Mouse (Mus musculus) gonadal fat pad, adult 2 months (tissue): ENCODE data around the gene Cdca4. TPM values are rescaled to one million over a fixed set of nuclear protein-coding genes. Genes with fewer than 3 reads are reported as not detected.

Experiments
- DNase-seq: peaks from one replicate; pipeline ENCODE4 v3.0.0-alpha.2; 2012; ENCODE audit warnings: low read depth
- polyA plus RNA-seq: library from polyadenylated mRNA; depleted of rRNA; stranded (reverse); fragments of >200 nt; gene quantifications from 2 replicates; pipeline ENCODE4 v1.2.3, GENCODE M21; 2012; rRNA removed

The Cdca4 gene
- polyA plus RNA-seq, 1 experiment = 17.9 TPM

GRCm38 (mm10) chr12:112799237-112799970 is 29.8 kb downstream of the Cdca4 start:
- DNase-seq = no peak

GRCm38 (mm10) chr12:112798716-112799115 is 30.5 kb downstream of the Cdca4 start:
- no peak for DNase-seq

DNA sequence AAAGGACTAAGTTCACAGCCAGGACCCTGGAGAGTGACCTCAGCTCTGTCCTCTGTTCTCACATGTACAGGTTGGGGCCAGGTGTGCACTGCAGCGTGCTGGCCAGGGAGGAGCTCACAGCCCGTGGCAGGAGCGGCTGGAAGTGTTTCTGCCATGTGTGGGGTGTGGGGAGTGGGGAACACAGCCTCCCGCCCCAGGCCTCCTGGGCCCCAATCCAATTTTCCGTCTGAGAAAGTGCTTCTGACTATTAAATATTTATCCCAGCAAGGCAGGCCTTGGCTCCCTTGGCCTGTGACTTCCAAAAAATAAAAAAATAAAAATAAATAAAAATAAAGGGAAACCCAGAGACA is 30.9 kb downstream of the Cdca4 start:
- DNase-seq = no peak

DNA sequence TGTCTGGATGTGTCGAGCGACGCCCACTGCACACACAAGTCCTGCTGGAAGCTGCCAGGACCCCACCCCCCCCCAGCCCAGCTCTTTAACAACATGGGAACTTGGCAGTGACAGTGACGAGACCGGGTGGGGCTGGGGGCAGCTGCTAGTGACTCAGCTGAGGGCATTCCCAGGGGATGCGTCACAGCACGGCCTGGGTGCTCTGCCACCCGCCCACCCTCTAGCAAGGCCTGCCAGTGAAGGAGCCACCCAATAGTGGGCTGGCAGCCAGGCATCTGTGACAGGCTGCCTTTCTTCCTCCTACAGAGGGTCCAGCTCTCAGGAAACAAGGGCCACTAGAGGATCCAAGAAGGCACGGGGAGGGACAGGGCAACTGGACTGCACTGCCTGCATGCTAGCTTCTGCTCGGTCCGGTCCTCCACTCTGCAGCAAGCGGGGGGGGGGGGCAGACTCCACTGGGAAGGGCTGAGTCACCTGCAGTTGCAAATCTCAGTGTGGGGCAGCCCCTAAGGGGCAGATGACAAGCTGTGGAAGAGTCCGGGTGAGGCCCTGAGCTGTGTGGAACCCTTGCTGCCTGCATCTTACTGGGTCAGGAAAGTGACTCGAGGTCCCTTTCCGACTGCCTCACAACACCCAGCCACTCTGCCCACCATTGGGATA is 31.4 kb downstream of the Cdca4 start:
- DNase-seq = no peak

- no peak for DNase-seq
These were observed 32.4 kb downstream of the Cdca4 start for GRCm38 (mm10) chr12:112796551-112797510.

DNA sequence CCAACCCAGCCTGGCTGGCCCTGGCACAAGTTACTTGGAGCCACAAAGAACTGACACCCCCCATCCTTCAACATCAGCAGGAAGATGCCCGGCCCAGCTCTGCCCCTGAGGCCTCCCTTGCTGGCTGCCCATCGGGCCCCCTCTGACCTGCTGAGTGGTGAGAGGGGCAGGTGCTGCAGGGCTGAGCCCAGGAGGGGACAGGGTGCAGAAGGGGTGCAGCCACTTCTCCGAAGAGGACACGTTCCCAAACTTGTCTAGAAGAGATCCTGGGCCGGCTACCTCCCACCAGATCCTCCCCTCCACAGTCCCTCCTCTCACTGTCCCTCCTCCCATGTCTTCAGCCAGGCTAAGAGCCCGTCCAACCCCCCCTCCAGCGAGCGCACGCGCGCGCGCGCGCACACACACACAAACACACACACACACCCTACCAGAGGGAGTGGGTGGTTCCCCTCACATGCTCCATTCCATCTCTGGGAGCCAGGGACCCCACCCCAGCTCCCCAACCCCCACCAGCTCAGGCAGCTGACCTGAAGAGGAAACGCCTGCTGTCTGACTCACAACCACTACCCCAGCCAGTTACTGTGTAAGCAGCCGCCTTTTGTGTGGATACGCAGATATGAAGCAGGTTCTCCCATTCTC is 33.6 kb downstream of the Cdca4 start:
- DNase-seq = no peak

DNA sequence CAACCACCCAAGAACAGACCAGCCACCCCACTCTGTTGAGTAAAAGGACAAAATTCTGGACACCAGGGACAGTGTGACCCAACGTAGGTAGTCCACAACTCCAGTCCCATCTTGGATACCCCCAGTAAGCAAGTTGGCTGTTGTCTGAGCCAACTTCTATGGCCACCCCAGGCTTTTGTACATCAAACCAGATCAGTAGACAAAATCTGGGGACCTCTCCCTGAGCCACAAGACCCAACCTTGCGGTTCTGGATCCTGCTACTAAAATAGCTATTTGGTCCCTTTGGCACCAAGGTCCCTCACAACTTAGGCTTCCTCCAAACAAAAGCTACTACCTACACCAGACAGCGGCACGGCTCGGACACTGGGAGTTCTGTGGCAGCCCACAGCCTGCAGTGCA is 34.2 kb downstream of the Cdca4 start:
- no peak for DNase-seq

DNA sequence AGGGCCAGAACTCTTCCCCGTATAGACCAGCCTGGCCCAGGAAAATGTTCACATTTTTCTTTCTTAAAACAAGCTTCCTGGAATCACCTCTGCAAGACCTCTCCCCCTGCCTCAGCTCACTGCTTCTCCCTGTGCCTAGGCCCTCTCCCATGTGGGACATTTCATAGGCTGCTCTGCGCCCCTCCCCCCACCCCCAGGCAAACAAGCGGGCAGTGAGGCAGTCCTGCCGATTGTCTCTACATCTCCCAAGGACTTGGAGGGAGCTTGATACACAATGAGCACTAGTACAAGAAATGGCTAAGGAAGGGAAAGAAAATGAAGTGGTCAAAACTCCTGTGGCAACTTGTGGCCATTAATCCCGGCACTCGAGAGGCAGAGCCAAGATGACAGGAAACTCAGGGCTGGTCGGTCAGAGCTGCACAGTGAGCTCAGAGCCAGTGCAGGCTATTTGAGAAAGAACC is 34.8 kb downstream of the Cdca4 start:
- no peak for DNase-seq

GRCm38 (mm10) chr12:112793601-112794355 is 35.4 kb downstream of the Cdca4 start:
- DNase-seq = no peak

GRCm38 (mm10) chr12:112791026-112791425 is 38.2 kb downstream of the Cdca4 start:
- DNase-seq = no peak

- no peak for DNase-seq
These were observed 54.7 kb downstream of the Cdca4 start for GRCm38 (mm10) chr12:112774481-112774880.

DNA sequence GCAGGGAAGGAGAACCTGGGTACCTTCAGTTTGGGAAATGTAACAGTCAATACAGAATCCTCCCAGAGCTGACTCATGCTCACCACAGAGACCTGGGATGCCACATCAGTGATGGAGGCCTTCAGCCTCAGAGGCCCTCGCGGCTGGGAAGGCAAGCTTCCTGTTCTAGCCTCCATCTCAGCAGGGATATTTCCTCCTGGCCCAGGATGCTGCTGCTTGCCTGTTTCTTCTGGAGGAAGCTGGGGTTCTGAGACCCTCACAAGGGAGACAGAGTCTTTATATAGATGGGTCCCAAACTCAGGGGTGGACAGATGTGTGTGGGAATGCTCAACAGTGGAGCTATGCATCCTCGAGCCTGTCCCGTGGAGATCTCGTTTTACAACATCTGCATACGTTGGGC is 55.2 kb downstream of the Cdca4 start:
- no peak for DNase-seq

DNA sequence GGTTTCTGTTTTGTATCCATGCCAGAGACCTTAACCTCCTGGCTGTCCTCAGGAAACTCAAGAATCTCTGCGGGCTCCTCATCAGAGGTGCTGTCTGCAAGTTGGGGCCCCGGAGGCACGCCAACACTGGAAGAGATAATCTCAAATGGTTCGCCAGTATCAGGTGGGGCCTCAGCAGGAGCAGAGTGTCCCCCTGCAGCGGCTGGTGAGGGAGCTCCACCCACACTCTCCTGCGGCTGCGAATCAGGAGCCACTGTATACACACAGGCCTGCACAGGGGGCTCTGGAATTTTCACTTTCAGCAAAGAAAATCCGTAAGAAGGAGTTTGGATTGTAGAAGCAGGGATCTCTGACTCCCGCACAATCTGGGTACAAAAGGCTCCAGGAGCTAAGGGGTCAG is 55.9 kb downstream of the Cdca4 start:
- no peak for DNase-seq

GRCm38 (mm10) chr12:112772306-112772705 is 56.9 kb downstream of the Cdca4 start:
- DNase-seq = no peak

GRCm38 (mm10) chr12:112770396-112770795 is 58.8 kb downstream of the Cdca4 start:
- no peak for DNase-seq

Other genes with a start within 250 kb of the Cdca4 start
- 23.9 and 26.5 TPM in 2 replicates for gene Inf2, start 240.6 kb downstream of the Cdca4 start, polyA plus RNA-seq
- 3.8 and 4.6 TPM in 2 replicates for gene Adssl1, start 209.4 kb downstream of the Cdca4 start, polyA plus RNA-seq
- gene Siva1, start 184.7 kb downstream of the Cdca4 start, polyA plus RNA-seq = 34.1 and 35.3 TPM in 2 replicates
- 95.2 and 117 TPM in 2 replicates for gene Akt1, start 154.5 kb downstream of the Cdca4 start, polyA plus RNA-seq
- 12.2 and 13.9 TPM in 2 replicates for gene Zbtb42, start 150.6 kb downstream of the Cdca4 start, polyA plus RNA-seq
- 35.5 and 53.5 TPM in 2 replicates for gene Cep170b, start 109.0 kb downstream of the Cdca4 start, polyA plus RNA-seq
- 53.6 and 55.4 TPM in 2 replicates for gene Pld4, start 68.8 kb downstream of the Cdca4 start, polyA plus RNA-seq
- 4.7 and 5.2 TPM in 2 replicates for gene Ahnak2, start 26.8 kb downstream of the Cdca4 start, polyA plus RNA-seq
- 8.3 and 9.7 TPM in 2 replicates for gene Clba1, start 20.5 kb downstream of the Cdca4 start, polyA plus RNA-seq
- 2.6 and 3.7 TPM in 2 replicates for gene Gpr132, start 38.8 kb upstream of the Cdca4 start, polyA plus RNA-seq
- gene Jag2, start 100.4 kb upstream of the Cdca4 start, polyA plus RNA-seq = 39.4 and 46.9 TPM in 2 replicates
- gene Nudt14, start 112.7 kb upstream of the Cdca4 start, polyA plus RNA-seq = 47.3 and 51.0 TPM in 2 replicates
- gene Btbd6, start 147.1 kb upstream of the Cdca4 start, polyA plus RNA-seq = 25.7 and 41.8 TPM in 2 replicates
- 66.2 and 80.9 TPM in 2 replicates for gene Brf1, start 171.3 kb upstream of the Cdca4 start, polyA plus RNA-seq
- 39.0 and 39.1 TPM in 2 replicates for gene Pacs2, start 185.1 kb upstream of the Cdca4 start, polyA plus RNA-seq
- 1.1 and 2.4 TPM in 2 replicates for gene Tex22, start 245.1 kb upstream of the Cdca4 start, polyA plus RNA-seq